Mouse (Mus musculus) megakaryocyte, adult 5-6 weeks (primary cell): Measurements from ENCODE around the gene Dmd. TPM values are rescaled to one million over a fixed set of nuclear protein-coding genes. Genes with fewer than 3 reads are reported as not detected.

ENCODE experiments used
- ATAC-seq: 2 replicates; pipeline ENCODE4 v1.8.0; 2016; ENCODE audit warnings: mild to moderate bottlenecking, inconsistent platforms; ENCODE audit not compliant: poor library complexity, severe bottlenecking
- total RNA-seq, 2 experiments: library from RNA; stranded (forward) in 1 of 2; stranded (reverse) in 1 of 2; fragments of 153-499, 151-499 nt in 1 of 2; fragments of 221-1000, 200-1000 nt in 1 of 2; gene quantifications; 2 replicates each; pipeline versions ENCODE4 v1.2.3 to v1.2.4; 2015 to 2017

Gene Dmd
- total RNA-seq, 2 experiments from 2014 or later: 0.18 TPM; not detected in 1

DNA sequence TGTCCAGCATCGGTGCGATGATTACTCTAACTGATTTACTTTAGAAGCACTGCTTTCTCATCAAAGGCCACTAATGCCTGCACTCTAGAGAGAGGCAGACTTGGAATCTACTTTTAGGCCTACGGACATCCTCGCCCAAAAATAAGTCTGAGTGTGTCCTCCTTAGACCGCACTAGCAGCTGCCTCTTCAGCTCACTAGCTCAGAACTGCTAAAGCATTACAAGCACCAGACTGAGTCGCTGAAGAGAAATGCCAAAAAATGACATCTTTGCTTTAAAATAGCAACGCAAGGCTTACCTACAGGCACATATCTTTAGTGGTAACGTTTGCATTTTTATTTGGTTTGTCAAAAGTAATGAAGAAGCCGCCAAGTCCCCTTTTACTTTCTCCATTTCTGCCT is 2098.0 kb downstream of the Dmd start:
- ATAC-seq: no peak

GRCm38 (mm10) chrX:85048141-85049110 is 2099.8 kb downstream of the Dmd start:
- ATAC-seq: peak; percentile 63

DNA sequence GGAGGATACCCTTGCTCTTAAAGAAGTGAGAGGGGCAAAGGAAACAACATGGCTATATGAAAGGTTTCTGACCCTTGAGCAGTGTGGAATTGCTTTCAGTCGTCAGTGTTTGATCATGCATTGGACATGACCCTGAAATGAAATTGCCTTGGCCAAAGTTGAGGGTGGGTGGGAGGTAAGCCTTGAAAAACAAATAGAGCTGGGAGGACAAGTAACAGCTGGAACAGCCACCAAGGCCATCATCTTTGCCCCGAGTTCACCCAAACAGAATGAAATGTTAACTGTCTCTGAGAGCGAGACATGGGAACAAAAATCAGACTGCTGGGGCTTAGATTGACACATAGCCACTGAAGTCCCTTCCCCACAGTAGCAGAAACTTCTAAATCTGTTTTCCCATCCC is 2100.9 kb downstream of the Dmd start:
- ATAC-seq: no peak

- no peak for ATAC-seq
These were observed 2124.9 kb downstream of the Dmd start for GRCm38 (mm10) chrX:85073602-85074001.

DNA sequence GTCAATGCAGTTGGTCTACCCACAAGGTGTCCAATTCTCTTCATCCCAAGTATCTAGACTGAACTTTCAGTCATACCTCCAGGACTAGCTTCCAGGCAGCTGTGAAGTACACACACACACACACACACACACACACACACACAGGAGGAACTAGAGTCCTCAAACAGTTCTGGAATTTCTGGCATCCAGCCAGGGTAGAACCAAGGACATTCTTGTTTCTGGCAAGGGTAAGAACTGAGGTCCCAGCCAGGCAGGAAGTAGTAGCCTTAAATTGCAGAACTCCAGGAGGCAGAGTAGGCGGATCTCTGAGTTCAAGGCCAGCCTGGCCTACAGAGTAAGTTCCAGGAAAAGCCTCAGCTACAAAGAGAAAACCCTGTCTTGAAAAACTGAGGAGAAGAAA is 2128.2 kb downstream of the Dmd start:
- no peak for ATAC-seq

DNA sequence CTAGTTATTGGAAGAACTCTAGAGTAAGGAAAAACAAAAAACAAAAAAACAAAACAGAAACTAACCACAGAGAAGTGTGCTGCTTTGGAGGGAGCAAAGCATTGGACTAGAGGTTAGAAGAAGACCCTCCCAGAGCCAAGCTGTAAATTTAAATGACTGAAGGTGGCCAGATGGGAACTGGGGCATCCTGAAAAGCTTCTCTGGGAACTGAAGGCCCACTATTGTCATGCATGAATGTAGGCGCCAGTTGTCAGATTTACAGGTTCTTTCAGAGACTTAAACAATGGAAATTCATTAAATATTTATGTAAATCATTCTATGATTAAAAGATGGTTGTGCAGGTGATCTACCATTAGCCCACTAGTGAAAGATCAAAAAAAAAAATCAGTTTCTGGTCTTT is 2128.9 kb downstream of the Dmd start:
- no peak for ATAC-seq

DNA sequence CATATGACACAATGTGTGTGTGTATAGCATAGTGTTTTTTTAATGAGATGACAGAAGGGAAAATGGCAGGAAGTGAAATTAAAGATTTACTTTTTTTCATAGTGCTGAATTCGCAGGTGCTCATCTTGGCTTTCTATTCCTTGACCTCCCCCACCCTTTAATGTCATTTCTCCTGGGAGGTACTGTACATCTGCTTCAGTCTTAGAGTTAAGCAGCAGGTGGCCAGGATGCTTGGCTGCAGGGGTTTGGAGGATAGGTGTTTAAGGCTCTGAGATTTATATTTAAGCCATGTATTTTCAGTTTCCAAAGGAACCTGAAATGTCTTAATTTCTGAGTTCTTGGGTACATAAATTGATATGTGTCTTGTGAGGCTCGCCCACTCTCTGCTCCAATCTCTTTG is 2130.5 kb downstream of the Dmd start:
- no peak for ATAC-seq

GRCm38 (mm10) chrX:85084237-85085153 is 2135.8 kb downstream of the Dmd start:
- no peak for ATAC-seq

GRCm38 (mm10) chrX:85089506-85089905 is 2140.8 kb downstream of the Dmd start:
- no peak for ATAC-seq

DNA sequence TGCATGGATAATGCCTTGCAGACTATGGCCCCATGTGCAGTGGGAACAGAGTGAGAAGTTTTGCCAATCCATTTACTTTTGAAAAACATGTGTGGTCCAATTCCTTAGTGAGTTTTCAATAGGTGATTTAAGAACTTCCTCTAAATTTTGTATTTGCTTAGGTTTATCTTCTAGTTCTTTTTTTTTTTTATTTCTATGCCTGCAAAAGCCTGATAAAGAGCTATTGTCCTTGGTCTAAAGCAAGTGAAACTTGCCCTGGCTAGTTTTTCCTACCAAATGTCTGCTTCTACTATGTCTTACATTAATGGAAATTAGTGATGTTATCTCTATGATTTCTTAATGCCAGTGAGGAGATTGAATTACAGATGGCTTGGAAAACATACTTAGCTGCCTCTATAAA is 2144.7 kb downstream of the Dmd start:
- no peak for ATAC-seq

GRCm38 (mm10) chrX:85098691-85099090 is 2150.0 kb downstream of the Dmd start:
- ATAC-seq: no peak

DNA sequence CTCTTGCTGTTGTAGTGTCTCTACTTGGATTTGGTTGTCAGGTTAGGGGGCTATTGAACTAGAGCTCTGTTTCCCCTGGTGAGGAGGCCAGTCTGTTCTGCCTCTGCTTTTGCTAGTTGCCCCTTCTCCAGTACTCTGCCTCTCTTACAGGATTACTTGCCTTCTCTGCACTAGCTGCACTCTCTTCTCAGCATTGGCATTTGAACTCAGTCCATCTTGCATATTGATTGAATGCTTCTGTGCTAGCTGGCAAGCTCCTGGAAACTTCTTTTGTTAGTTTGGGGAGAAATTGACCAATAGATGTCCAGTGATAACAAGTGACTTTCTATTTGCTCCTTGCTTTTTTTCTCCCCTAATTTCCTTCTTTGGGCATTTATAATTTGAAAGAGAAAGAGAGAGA is 2163.7 kb downstream of the Dmd start:
- no peak for ATAC-seq

DNA sequence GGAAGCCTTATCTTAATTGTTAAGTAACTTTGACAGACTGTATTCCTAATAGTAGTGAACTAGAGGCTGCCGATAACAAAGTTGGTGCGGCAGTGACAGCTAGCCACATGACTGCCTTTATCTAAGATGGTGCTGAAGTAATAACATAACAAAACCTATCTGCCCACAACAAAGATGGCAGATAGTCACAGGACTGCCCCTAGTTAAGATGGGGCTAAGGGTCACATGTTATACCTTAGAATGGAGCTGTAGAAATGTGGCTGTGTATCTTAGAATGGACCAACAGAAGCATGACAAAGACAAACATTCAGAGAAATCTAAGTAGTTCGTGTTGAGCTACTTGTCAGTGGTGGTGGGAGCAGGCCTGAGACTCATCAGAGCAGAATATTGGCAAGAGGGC is 2184.0 kb downstream of the Dmd start:
- no peak for ATAC-seq

DNA sequence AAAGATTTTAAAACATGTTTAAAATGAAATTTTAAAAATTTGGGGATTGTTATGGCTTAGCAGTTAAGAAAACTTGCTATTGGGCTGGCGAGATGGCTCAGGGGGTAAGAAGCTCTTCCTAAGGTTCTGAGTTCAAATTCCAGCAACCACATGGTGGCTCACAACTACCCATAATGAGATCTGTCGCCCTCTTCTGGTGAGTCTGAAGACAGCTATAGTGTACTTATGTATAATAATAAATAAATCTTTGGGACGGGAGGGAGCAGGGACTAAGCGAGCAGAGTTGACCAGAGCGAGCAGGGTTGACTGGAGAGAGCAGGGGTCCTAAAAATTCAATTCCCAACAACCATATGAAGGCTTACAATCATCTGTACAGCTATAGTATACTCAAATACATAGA is 2188.6 kb downstream of the Dmd start:
- no peak for ATAC-seq

GRCm38 (mm10) chrX:85171264-85171663 is 2222.6 kb downstream of the Dmd start:
- no peak for ATAC-seq

- ATAC-seq: no peak
These were observed 2238.9 kb downstream of the Dmd start for GRCm38 (mm10) chrX:85187565-85187964.

DNA sequence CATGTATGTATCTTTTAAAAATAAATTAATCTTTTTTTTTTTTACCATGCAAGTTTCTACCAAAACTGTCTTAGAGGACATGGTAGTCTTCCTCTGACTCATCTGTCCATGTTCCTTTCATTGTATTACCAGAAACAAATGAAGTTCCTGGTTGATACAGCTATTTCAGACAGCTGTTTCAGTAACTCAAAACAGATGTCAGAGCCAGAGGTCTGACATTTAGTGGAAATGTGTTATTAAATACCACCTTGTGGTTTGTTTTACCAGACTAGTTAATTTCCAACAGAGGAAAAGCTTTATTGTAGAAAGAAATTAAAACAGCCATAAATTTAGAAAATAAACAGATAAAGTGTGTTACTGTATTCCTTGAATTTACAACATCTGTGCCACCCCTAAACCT is 2245.2 kb downstream of the Dmd start:
- ATAC-seq: no peak

DNA sequence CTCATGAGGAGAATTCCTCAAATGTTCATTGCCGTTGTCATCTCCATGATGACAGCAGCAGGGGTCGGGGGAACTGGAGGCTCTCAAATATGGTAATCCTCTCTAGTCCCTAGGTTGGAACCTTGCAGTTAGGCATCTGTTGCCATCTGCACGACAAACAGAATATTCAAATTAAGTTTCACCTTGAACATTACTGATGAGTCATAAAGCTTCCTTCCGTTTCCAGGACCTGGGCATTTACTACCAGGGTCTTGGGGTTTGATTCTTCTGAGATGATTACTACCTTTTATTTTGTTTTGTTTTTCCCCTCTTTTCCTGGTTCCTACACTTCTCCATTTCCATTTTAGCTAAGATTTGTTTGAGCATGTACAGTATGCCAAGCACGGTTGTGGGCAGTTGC is 2249.0 kb downstream of the Dmd start:
- no peak for ATAC-seq

DNA sequence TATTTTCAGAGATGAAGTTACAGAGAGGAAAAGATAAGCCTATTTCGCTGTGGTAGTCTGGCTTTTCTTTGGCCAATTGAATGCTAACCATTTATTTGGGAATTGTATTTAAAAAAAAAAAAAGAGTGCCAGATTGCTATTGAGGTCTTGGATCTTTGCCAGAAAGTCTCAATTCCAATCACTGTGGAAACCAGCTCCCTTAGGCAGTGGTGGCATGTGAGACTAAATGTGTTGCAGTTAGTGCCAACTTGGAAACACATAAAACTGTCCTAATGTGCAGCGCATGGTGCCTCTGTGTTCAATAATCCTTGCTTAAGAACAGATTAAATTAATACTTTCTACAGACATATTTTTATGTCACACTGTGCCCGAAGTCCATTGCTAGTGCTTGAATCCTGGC is 2250.7 kb downstream of the Dmd start:
- no peak for ATAC-seq

DNA sequence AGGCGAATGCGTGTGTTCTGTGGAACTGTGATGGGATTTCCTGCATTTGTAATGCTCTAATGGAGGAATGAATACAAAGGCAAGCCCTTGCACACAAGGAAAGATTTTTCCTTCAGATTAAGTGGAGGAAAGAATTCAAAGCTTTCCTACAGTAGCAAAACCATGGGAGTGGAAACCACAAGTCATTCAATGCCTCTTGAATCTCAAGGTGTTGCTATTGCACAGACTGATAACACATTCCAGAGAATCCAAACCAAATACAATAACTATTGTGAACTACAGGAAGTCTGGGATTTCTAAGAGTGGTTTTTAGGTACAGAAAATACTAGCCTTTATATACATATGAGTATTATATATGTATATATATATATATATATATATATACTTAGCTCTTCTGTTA is 2258.3 kb downstream of the Dmd start:
- ATAC-seq: no peak

GRCm38 (mm10) chrX:85226883-85227282 is 2278.2 kb downstream of the Dmd start:
- peak; percentile 27 for ATAC-seq

DNA sequence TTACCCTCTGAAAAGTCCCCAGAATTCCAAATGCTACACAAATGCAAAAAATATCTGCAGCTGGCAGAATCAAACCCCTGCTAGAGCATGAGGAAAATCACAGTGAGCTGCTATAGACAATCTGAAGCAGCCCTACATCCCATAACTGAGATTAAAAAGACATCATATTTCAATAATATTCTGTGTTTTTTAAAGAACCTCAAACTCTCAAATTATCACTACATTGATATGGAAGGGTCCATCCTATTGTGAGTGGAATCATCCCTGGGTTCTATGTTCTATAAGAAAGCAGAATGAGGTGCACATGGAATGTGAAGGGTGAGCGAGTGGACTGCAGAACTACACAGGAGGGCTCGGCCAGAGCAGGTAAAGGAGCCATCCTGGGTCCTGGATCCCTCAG is 2300.7 kb downstream of the Dmd start, which contains the start of gene Fthl17a:
TSS of gene Fthl17a (plus strand) at position 301 of the 400 bp plus-strand sequence.
- no peak for ATAC-seq
